Mouse (Mus musculus) regulatory T cell (primary cell): ENCODE data around the gene Gm36079.
"Not testable (repeated sequence)": the region's sequence is repeated elsewhere in the genome, so short reads cannot be mapped to it uniquely, and the experiment has no call there.

Experiments
- in situ Hi-C: fragments of 300-600 bp; cut with MboI, MseI; formaldehyde crosslinking; loops from one replicate; pipeline ENCODE4 v1.15.1; 2025; ENCODE audit warnings: high pct_unique_total_duplicates

Gene Gm36079

DNA sequence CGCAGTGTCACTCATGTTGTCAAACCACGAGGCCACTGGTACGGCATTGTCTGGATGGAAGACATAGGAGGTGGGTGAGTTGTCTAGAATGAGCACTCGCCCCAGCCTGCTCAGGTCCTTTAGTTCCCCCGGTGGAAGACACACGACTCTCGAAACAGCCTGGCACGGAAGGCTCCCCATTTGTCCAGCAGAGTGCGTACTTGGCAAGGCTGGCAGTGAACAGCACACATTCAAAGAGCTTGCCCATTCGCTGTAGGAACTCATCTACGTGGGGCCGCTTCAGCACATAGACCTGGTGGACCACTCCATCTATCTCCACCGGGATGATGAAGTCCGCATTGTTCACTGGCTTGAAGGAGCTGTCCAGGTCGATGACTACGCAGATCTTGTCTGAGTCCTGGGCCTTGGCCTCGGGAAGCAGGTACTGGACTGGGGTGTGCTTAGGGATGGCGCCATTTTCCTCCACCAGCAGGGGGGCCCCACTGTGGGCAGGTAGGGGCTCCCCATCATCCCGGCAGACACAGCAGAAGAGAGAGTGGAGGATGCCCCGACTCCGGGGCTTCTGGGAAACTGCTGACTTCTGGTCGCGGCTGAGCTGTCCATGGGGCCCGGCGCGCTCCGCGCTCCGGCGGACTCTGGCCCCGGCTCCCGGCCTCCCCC is 11.3 kb downstream of the Gm36079 start:
- in situ Hi-C loops = not testable (repeated sequence)

DNA sequence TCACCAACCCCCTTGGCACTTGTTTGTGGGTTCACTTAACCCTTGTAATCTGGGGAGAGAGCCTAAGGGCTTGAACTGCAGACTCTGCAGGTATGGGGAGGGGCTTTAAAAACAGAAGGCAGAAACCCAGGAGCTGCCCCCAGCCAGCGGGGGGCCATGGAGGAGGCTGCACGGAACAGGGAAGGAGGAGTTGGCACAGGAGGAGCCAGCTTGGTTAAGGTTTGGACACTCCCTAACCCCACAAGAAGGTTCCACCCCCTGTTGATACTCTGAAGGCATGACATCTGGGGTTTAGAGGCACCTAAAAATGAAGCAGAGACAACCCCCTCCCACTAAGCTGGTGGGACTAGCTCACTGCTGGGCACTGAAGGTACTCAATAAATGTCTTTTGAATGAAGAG is 12.8 kb downstream of the Gm36079 start:
- in situ Hi-C loops = not testable (repeated sequence)

DNA sequence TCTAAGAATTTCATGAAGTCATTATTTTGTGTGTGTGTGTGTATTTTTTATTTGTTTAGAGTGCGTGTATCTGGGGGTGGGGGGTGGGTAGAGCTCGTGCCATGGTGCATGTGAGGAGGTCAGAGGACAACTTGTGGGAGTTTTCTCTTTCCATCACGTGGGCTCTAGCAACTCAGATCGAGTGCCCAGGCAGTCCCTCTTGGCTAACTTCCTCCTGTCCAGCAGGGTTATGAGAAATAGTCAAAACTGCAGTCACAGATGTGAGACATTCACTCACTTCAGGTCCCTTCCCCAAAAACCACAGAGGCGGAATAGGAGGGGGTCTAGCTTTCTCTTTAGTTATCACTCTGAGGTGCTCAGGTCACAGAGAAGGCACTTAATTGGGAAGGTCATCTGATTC is 13.3 kb downstream of the Gm36079 start:
- in situ Hi-C loops = not testable (repeated sequence)

DNA sequence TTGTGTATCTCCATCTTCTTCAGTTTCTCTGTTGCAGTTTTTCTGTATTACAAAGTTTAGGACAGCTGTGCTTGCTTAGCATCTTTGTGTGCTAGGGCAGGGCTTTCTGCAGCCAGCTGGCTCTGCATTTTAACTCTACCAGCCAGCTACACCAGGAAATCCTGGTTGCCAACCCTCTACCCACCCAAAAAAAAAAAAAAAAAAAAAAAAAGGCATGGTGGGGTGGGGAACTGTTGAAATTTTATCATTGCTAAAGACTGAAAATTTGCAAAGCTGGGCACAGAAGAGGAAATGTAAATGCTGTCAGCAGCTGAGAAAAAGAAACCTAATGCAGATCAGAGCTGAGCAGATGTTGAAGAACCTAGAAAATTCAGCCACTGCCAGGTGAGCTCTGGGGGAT is 16.7 kb downstream of the Gm36079 start:
- in situ Hi-C loops = not testable (repeated sequence)

GRCm38 (mm10) chr13:119999215-119999614 is 27.6 kb downstream of the Gm36079 start:
- in situ Hi-C loops = not testable (repeated sequence)

DNA sequence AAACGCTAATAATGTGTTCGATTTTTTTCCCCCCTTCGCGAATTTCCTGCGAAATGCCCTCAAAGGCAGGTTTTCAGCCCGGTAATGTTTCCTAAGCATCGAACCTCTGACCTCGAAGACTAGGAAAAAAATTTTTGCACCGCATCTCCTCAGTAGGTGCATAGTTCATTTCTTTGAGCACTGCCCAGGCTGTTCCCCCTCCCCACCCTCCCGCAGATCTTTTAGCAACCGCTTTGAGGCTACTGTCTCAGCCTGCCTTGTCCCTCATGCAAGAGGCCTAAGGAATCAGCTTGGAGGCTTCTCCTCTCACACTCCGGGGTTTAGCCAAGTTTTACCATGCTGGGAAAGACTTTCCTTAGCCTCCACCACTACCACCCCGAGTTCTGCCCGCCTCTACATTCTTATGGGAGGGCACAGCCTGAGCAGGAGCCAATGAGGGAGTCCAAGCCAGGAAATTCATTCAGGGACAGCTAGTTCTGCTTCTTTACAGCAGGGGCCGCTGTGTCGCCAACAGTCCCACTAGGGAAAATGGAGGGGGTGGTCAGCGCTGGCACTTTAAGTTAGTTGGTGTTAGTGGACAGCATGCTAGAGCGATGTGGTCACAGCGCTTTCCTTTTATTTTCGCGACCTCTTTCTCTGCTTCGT is 28.2 kb downstream of the Gm36079 start:
- in situ Hi-C loops = not testable (repeated sequence)

DNA sequence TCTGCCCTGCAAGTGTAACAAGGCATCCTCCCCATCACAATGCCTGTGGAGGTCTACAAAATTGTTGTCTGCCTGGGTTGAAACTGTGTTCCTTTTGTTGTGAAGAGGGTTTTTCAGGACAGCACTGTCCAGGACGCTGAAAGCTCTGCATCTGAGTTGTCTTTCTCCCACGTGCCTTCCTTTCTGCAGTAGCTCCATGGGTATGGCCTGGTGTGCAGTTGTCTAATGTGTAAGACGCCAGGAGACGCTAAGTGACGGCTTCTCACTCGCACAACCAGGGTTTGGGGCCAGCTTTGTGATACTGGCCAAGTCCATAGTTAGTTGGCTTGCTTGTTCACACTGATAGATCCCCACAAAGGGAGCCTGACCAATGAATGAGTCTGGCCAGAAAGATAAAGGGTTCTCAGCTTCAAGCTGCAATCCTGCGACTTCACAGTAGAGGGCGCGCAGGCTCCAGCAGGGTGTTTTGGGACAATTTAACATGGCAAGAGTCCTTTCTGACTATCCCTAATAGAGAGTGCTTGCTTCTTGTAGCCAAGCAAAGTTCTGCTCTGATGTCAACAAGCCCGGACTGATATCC is 34.8 kb downstream of the Gm36079 start:
- in situ Hi-C loops = not testable (repeated sequence)

GRCm38 (mm10) chr13:119991264-119991663 is 35.5 kb downstream of the Gm36079 start:
- in situ Hi-C loops = not testable (repeated sequence)
